Mouse (Mus musculus) hindbrain, postnatal 0 days (tissue): ENCODE results near the gene Spats1. TPM values are rescaled to one million over a fixed set of nuclear protein-coding genes. Genes with fewer than 3 reads are reported as not detected.
A peak's percentile ranks its signal among the peaks of the same experiment; 100 is the strongest.

ENCODE experiments used
- ATAC-seq: fragments of 200-750 bp; cut with Nextera tagmentation; 2 replicates; pipeline ENCODE4 v1.8.0; 2017; ENCODE audit warnings: mild to moderate bottlenecking, moderate TSS enrichment, moderate library complexity
- DNase-seq: peaks from one replicate; pipeline ENCODE4 v3.0.0-alpha.2; 2015; ENCODE audit warnings: low spot score
- H3K27ac ChIP-seq: fragments of 300-500 bp; sonication (generic); 2 replicates; pipeline ENCODE4 v1.5.1; 2014; ENCODE audit warnings: mild to moderate bottlenecking
- H3K27me3 ChIP-seq: fragments of 300-500 bp; sonication (generic); 2 replicates; pipeline ENCODE4 v1.6.1; 2014; ENCODE audit warnings: low read length, mixed read lengths; ENCODE audit not compliant: insufficient read depth
- H3K36me3 ChIP-seq: fragments of 300-500 bp; sonication (generic); 2 replicates; pipeline ENCODE4 v1.6.1; 2014; ENCODE audit warnings: low read length, mixed read lengths; ENCODE audit not compliant: insufficient read depth
- H3K4me1 ChIP-seq: fragments of 300-500 bp; sonication (generic); 2 replicates; pipeline ENCODE4 v1.6.1; 2014; ENCODE audit warnings: antibody characterized with exemption, low read length, mixed read lengths; ENCODE audit not compliant: insufficient read depth
- H3K4me2 ChIP-seq: fragments of 300-500 bp; sonication (generic); 2 replicates; pipeline ENCODE4 v1.6.1; 2014; ENCODE audit warnings: low read depth, mild to moderate bottlenecking, low read length, moderate library complexity, mixed read lengths
- H3K4me3 ChIP-seq: fragments of 300-500 bp; sonication (generic); 2 replicates; pipeline ENCODE4 v1.5.1; 2014; ENCODE audit warnings: low read length
- H3K9ac ChIP-seq: fragments of 300-500 bp; sonication (generic); replicated peaks from 2 replicates; pipeline ENCODE4 v1.6.1; 2014; ENCODE audit warnings: mild to moderate bottlenecking, low read length, moderate library complexity, mixed read lengths
- H3K9me3 ChIP-seq: fragments of 300-500 bp; sonication (generic); 2 replicates; pipeline ENCODE4 v1.6.1; 2016; ENCODE audit warnings: low read length, mixed read lengths
- CTCF ChIP-seq: IDR thresholded peaks from 2 replicates; pipeline ENCODE4 v1.5.1; 2016; ENCODE audit warnings: antibody characterized with exemption, control low read depth, low read depth
- WGBS: fragments of 180-500 bp; shearing (Covaris S2); extraction: QIAGEN DNeasy Blood & Tissue Kit; methylation state at CpG from one replicate; pipeline ENCODE4 v1.1.7; 2014; 5-methylcytosine and 5-hydroxymethylcytosine counted together
- polyA plus RNA-seq: library from polyadenylated mRNA; unstranded; fragments of >200 nt; fragmentation: Nextera tagmentation; extraction: Ambion mirVana; gene quantifications from 2 replicates; pipeline ENCODE4 v1.2.1, GENCODE M21; 2015
- total RNA-seq: library from RNA; depleted of rRNA; stranded (reverse); fragments of >200 nt; gene quantifications from 2 replicates; pipeline ENCODE4 v1.2.3, GENCODE M21; 2014

The Spats1 gene
- total and polyA plus RNA-seq, 2 experiments from 2014 or later: 3.5 to 4.2 TPM

DNA sequence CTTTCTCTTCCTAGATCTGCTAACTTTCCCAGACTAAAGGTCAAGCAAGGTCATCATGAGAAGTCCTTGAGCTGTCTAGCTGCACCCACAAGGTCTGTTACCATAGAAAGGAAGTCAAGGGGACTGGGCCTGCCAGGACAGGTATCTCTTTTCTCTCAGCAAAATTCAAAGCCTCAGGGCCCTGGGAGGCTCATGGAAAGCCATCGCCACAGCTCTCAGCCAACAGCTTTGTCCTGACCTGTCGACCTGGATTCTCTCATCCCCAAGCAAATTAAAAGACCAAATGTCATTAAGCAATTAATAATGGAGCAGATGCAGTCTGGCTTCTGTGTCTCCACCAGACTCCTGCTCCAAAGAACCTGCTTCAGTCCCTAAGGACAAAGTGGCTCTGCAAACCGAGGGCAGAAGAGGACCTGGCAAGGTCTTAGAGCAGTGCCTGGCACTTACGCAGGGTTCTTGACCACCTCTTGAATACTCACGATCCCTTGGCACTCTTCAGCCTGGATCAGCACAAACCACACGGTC, 30.8 kb upstream of the Spats1 start:
- Histone ChIP-seq H3K36me3 (peaks cover 5% of the 10 kb centered on the region; the same call in 1 of the 2 replicates), H3K9ac (no peak overlapping the region), H3K27me3 (no peaks in the 10 kb centered on the region), H3K4me1 (peaks cover 4% of the 10 kb centered on the region; the same call in 1 of the 2 replicates), H3K27ac (no peak overlapping the region), H3K4me2 (no peak overlapping the region), H3K9me3 (no peaks in the 10 kb centered on the region), H3K4me3 (no peak overlapping the region)
- TF ChIP-seq CTCF: no peak
- 64% methylated on average over 6 of the region's 6 CpGs for WGBS
- DNase-seq (no peak), ATAC-seq (no peak)

DNA sequence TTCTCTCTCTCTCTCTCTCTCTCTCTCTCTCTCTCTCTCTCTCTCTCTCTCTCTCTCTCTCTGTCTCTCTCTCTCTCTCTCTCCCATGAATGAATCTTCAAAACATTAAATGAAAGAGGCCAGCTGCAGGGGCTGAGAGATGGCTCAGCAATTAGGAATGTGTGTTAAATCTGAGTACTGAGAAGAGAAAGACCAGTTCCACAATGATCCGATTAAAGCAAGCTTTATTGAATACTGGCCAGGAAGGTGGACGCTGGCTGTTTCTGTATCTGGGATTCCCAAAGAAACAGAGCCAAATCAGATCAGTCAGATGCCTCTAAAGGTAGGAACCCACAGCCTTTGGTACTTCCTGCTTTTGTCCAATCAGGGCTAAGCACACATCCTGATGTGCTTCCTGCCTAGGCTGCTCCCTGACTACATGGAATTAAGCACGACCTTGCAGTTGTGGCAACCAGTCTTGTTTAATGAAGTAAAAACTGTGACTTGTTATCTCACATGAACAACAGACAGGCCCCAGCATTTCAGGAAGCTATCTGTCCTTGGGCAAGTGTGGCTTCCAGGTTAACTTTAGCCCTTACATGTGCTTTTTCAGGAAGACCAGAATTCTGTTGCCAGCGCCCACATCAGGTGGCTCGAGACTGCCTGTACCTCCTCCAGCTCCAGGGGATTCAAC, 28.2 kb upstream of the Spats1 start:
- H3K36me3 ChIP-seq: no peaks in the 10 kb centered on the region
- ATAC-seq (no peak), DNase-seq (no peak)
- no peaks in the 10 kb centered on the region for H3K27me3 ChIP-seq
- no peak for TF ChIP-seq CTCF
- no peak overlapping the region for H3K9ac ChIP-seq
- H3K4me2 ChIP-seq: no peak overlapping the region
- no peaks in the 10 kb centered on the region for H3K9me3 ChIP-seq
- H3K4me1 ChIP-seq: peaks cover 4% of the 10 kb centered on the region; the same call in 1 of the 2 replicates
- H3K27ac ChIP-seq: no peak overlapping the region
- no peak overlapping the region for H3K4me3 ChIP-seq
- WGBS: 64% methylated on average over 5 of the region's 5 CpGs

DNA sequence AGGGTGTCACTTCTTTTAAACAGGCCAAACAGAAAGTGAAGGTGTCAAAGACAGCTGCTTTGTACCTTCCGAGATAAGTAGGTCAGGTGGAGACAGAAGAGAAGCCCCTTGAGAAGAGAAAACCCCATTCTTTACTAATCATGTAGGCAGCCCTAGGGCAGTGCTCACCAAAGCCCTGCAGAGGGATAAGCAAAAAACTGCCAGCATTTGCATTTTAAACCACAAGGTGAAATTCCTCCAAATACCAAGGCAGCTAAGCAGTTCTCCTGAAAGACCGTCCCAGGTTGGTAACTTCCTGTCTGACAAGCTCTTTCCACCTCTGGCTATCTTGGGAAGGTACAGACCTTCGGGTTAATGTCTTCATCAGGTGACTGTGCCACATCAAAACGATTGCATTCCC, 27.1 kb upstream of the Spats1 start:
- DNase-seq (no peak), ATAC-seq (no peak)
- H3K27me3 ChIP-seq: no peaks in the 10 kb centered on the region
- no peak overlapping the region for H3K4me3 ChIP-seq
- no peak overlapping the region for H3K27ac ChIP-seq
- WGBS: 54% methylated on average over 4 of the region's 4 CpGs
- H3K4me1 ChIP-seq: peaks cover 3% of the 10 kb centered on the region; the same call in 1 of the 2 replicates
- no peaks in the 10 kb centered on the region for H3K36me3 ChIP-seq
- no peaks in the 10 kb centered on the region for H3K9me3 ChIP-seq
- H3K4me2 ChIP-seq: no peak overlapping the region
- no peak overlapping the region for H3K9ac ChIP-seq
- no peak for TF ChIP-seq CTCF

DNA sequence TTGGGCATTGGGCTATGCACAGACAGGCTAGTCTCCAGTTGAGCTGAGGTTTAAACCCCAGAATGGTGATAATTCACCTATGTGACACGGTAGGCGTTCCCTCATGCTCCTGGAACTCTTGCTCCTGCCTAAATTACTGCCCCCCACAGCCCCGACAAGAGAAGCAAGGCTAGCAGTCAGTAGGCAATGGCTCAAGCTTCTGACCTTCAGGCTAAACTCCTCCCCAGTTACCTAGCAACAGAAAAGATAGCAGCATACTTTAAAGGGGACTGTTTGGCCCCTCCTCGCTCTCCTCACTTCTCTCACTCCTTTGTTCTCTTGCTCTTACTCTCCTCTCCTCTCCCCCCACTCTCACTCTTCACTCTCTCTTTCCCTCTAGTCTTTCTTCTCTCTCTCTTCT, 25.8 kb upstream of the Spats1 start:
- TF ChIP-seq CTCF: no peak
- H3K9ac ChIP-seq: no peak overlapping the region
- no peak overlapping the region for H3K4me3 ChIP-seq
- no peaks in the 10 kb centered on the region for H3K27me3 ChIP-seq
- H3K36me3 ChIP-seq: no peaks in the 10 kb centered on the region
- DNase-seq: no peak
- 30% methylated on average over 4 of the region's 4 CpGs for WGBS
- no peak overlapping the region for H3K27ac ChIP-seq
- no peaks in the 10 kb centered on the region for H3K4me1 ChIP-seq
- no peak for ATAC-seq
- no peak overlapping the region for H3K4me2 ChIP-seq
- H3K9me3 ChIP-seq: no peaks in the 10 kb centered on the region

- DNase-seq (no peak), ATAC-seq (no peak)
- Histone ChIP-seq H3K4me2 (no peak overlapping the region), H3K9ac (no peak overlapping the region), H3K27ac (no peak overlapping the region), H3K4me3 (no peak overlapping the region), H3K36me3 (no peaks in the 10 kb centered on the region), H3K27me3 (no peaks in the 10 kb centered on the region), H3K4me1 (no peaks in the 10 kb centered on the region), H3K9me3 (no peaks in the 10 kb centered on the region)
- 54% methylated on average over 2 of the region's 2 CpGs for WGBS
- peak; percentile 40; the same call in 1 of the 2 replicates for TF ChIP-seq CTCF
Measured at GRCm38 (mm10) chr17:45499516-45499915, 24.3 kb upstream of the Spats1 start.

GRCm38 (mm10) chr17:45498397-45498796, 23.2 kb upstream of the Spats1 start:
- WGBS: 87% methylated on average over 13 of the region's 13 CpGs
- no peak for ATAC-seq

DNA sequence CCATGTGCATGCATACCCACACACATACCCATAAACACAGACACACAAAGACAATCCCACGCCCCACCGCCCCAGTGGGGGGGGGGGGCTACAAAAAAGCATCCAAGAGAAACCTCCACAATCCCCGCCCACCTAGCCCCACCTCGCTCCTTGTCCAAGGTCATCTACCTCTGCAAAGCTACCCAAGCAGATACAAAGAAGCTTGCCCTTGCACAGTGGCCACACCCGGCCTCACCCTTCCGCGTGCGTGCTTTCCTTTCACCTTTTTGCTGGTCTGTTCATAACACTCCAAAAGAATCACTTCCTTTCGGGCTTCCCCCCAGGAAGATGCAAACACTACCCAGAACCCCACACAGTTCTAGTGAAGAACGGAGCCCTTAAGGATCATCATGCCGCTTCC, 20.2 kb upstream of the Spats1 start:
- H3K4me2 ChIP-seq: no peak overlapping the region
- no peaks in the 10 kb centered on the region for H3K4me1 ChIP-seq
- H3K4me3 ChIP-seq: no peak overlapping the region
- DNase-seq (no peak), ATAC-seq (no peak)
- no peaks in the 10 kb centered on the region for H3K36me3 ChIP-seq
- no peak for TF ChIP-seq CTCF
- H3K9ac ChIP-seq: no peak overlapping the region
- no peaks in the 10 kb centered on the region for H3K9me3 ChIP-seq
- H3K27me3 ChIP-seq: no peaks in the 10 kb centered on the region
- no peak overlapping the region for H3K27ac ChIP-seq
- 73% methylated on average over 11 of the region's 11 CpGs for WGBS

More at GRCm38 (mm10) chr17:45498397-45498796, 23.2 kb upstream of the Spats1 start:
- H3K9me3 ChIP-seq: no peaks in the 10 kb centered on the region
- H3K9ac ChIP-seq: no peak overlapping the region
- H3K36me3 ChIP-seq: no peaks in the 10 kb centered on the region
- no peak overlapping the region for H3K4me2 ChIP-seq
- no peaks in the 10 kb centered on the region for H3K4me1 ChIP-seq
- no peak for TF ChIP-seq CTCF
- no peak overlapping the region for H3K27ac ChIP-seq
- H3K4me3 ChIP-seq: no peak overlapping the region
- H3K27me3 ChIP-seq: no peaks in the 10 kb centered on the region
- no peak for DNase-seq
